Mouse (Mus musculus) stomach, postnatal 0 days (tissue): ENCODE data around the gene Edrf1. TPM values are rescaled to one million over a fixed set of nuclear protein-coding genes. Genes with fewer than 3 reads are reported as not detected.

Experiments
- ATAC-seq: fragments of 200-750 bp; cut with Nextera tagmentation; 2 replicates; pipeline ENCODE4 v1.8.0; 2017; ENCODE audit not compliant: low FRiP score, low TSS enrichment
- DNase-seq: peaks from one replicate; pipeline ENCODE4 v3.0.0-alpha.2; 2016; ENCODE audit warnings: low spot score
- H3K27ac ChIP-seq: fragments of 300-500 bp; sonication (generic); replicated peaks from 2 replicates; pipeline ENCODE4 v1.5.1; 2014; ENCODE audit warnings: mild to moderate bottlenecking, control low read depth
- H3K27me3 ChIP-seq: fragments of 300-500 bp; sonication (generic); 2 replicates; pipeline ENCODE4 v1.6.1; 2014; ENCODE audit warnings: low read length; ENCODE audit not compliant: control insufficient read depth, insufficient read depth
- H3K36me3 ChIP-seq: fragments of 300-500 bp; sonication (generic); 2 replicates; pipeline ENCODE4 v1.6.1; 2014; ENCODE audit warnings: low read length, mixed read lengths; ENCODE audit not compliant: control insufficient read depth, insufficient read depth
- H3K4me1 ChIP-seq: fragments of 300-500 bp; sonication (generic); replicated peaks from 2 replicates; pipeline ENCODE4 v1.6.1; 2014; ENCODE audit warnings: antibody characterized with exemption; ENCODE audit not compliant: control insufficient read depth, insufficient read depth
- H3K4me2 ChIP-seq: fragments of 300-500 bp; sonication (generic); replicated peaks from 2 replicates; pipeline ENCODE4 v1.6.1; 2014; ENCODE audit warnings: low read depth, mild to moderate bottlenecking, control low read depth, moderate library complexity
- H3K4me3 ChIP-seq: fragments of 300-500 bp; sonication (generic); 2 replicates; pipeline ENCODE4 v1.5.1; 2014; ENCODE audit warnings: low read depth, low read length, control low read depth
- H3K9ac ChIP-seq: fragments of 300-500 bp; sonication (generic); 2 replicates; pipeline ENCODE4 v1.6.1; 2014; ENCODE audit warnings: mild to moderate bottlenecking, low read length, control low read depth, mixed read lengths
- H3K9me3 ChIP-seq: fragments of 300-500 bp; sonication (generic); 2 replicates; pipeline ENCODE4 v1.6.1; 2016; ENCODE audit warnings: low read length; ENCODE audit not compliant: control insufficient read depth
- CTCF ChIP-seq: IDR thresholded peaks from 2 replicates; pipeline ENCODE4 v1.5.1; 2016; ENCODE audit warnings: antibody characterized with exemption, low read depth, mild to moderate bottlenecking, moderate library complexity
- EP300 ChIP-seq: optimal IDR thresholded peaks from 2 replicates; pipeline ENCODE3; 2016; ENCODE audit warnings: antibody characterized with exemption
- WGBS: fragments of 180-500 bp; shearing (Covaris S2); extraction: QIAGEN DNeasy Blood & Tissue Kit; methylation state at CpG from one replicate; pipeline ENCODE4 v1.1.7; 2014; 5-methylcytosine and 5-hydroxymethylcytosine counted together
- polyA plus RNA-seq: library from polyadenylated mRNA; unstranded; fragments of >200 nt; fragmentation: Nextera tagmentation; extraction: Ambion mirVana; gene quantifications from 2 replicates; pipeline ENCODE4 v1.2.1, GENCODE M21; 2015

Edrf1 gene
- polyA plus RNA-seq, 1 experiment from 2014 or later = 7.6 TPM

DNA sequence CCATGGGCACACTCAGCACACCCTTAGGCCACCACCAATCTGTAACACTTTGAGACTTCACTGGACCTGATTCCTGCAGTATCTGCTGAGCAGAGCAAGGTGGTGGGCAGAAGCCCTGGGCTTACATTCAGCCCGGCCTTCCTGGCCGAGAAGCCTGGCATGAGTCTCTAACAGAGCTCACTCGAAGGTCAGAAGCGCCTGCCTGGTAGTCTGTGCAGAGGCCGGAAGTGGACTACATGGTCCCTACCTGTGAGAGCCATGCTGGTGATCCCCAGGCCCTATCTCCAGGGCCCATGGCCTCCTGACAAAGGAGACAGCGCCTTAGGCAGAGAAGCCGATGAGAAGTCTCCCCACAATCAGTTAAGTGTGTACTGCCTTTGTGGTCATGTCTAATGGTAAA lies 64.0 kb downstream of the Edrf1 start:
- no peak for TF ChIP-seq EP300
- TF ChIP-seq CTCF = no peak
- Histone ChIP-seq H3K27me3 (no peaks in the 10 kb centered on the region), H3K4me2 (no peak overlapping the region), H3K4me1 (no peaks in the 10 kb centered on the region), H3K9me3 (no peaks in the 10 kb centered on the region), H3K4me3 (no peak overlapping the region), H3K27ac (no peak overlapping the region), H3K9ac (no peak overlapping the region), H3K36me3 (0 out of 2 replicates have a peak, but pooled peaks cover 3% of the 10 kb centered on the region)
- 97% methylated on average over 7 of the region's 7 CpGs for WGBS
- DNase-seq (no peak), ATAC-seq (no peak)

DNA sequence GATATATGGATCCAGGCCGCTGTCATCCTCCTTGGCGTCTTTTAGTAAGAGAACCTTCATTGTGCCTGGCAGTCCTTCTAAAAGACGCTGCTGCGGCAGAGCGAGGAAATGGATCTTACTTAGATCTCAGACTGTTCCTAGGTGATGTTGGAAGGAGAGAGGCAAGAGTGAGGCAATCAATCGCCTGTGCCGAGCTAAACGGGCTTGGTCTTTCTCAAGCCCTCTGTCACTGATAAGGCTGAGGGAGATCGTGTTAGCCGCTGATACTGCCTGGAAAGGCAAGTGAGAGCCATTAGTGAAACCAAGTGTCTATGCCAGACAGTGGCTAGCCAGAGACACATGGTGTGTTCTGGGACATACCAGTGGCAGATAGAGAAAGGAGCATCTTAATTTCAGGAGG lies 65.0 kb downstream of the Edrf1 start:
- Histone ChIP-seq H3K4me2 (no peak overlapping the region), H3K27ac (no peak overlapping the region), H3K4me1 (no peaks in the 10 kb centered on the region), H3K36me3 (0 out of 2 replicates have a peak, but pooled peaks cover 3% of the 10 kb centered on the region), H3K9me3 (no peaks in the 10 kb centered on the region), H3K9ac (no peak overlapping the region), H3K27me3 (no peaks in the 10 kb centered on the region), H3K4me3 (no peak overlapping the region)
- WGBS = 68% methylated on average over 10 of the region's 10 CpGs
- DNase-seq (no peak), ATAC-seq (no peak)
- no peak for TF ChIP-seq CTCF
- TF ChIP-seq EP300 = no peak

DNA sequence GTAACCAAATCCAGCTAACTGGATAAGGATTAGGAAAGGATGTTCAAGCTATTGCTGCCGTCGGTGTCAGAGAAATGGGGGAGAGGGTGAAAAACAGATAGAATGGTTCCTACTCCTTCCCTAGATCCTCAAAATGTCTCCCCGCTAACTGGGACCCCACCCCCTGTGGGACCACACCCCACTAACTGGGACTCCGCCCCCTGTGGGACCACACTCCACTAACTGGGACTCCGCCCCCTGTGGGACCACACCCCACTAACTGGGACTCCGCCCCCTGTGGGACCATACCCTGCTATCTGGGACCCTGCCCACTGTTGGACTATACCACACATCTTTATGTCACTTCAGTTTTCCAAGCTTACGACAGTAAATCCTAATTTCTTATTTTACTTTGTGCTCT lies 66.6 kb downstream of the Edrf1 start:
- 89% methylated on average over 7 of the region's 7 CpGs for WGBS
- DNase-seq (no peak), ATAC-seq (no peak)
- no peaks in the 10 kb centered on the region for H3K9me3 ChIP-seq
- 0 out of 2 replicates have a peak, but pooled peaks cover 3% of the 10 kb centered on the region for H3K36me3 ChIP-seq
- H3K27me3 ChIP-seq = no peaks in the 10 kb centered on the region
- no peak overlapping the region for H3K27ac ChIP-seq
- no peak overlapping the region for H3K4me2 ChIP-seq
- no peaks in the 10 kb centered on the region; the same call in 1 of the 2 replicates for H3K4me1 ChIP-seq
- TF ChIP-seq EP300 = no peak
- no peak for TF ChIP-seq CTCF
- H3K4me3 ChIP-seq = no peak overlapping the region
- H3K9ac ChIP-seq = no peak overlapping the region

DNA sequence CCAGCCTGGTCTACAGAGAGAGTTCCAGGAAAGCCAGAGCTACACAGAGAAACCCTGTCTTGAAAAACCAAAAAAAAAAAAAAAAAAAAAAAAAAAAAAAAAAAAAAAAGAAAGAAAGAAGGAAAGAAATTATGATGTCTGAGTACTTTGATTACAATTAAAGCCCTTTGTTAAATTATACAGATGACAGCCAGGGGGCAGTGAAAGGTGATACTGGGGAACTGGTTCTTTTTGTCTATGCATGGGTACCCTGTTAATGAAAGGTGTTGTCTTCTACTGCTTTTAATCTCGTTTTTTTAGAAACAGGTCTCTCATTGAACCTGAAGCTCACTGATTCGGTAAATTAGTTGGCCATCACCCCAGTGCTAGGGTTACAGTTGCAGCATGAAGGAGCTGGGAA lies 70.0 kb downstream of the Edrf1 start:
- Histone ChIP-seq H3K36me3 (no peaks in the 10 kb centered on the region; the same call in 1 of the 2 replicates), H3K27ac (no peak overlapping the region), H3K4me1 (peaks cover 3% of the 10 kb centered on the region; the same call in 1 of the 2 replicates), H3K4me2 (no peak overlapping the region), H3K4me3 (no peak overlapping the region), H3K9ac (no peak overlapping the region), H3K27me3 (no peaks in the 10 kb centered on the region), H3K9me3 (no peaks in the 10 kb centered on the region)
- TF ChIP-seq CTCF = peak; percentile 46
- TF ChIP-seq EP300 = no peak
- no peak for DNase-seq
- no peak for ATAC-seq
- 88% methylated on average over 2 of the region's 2 CpGs for WGBS

DNA sequence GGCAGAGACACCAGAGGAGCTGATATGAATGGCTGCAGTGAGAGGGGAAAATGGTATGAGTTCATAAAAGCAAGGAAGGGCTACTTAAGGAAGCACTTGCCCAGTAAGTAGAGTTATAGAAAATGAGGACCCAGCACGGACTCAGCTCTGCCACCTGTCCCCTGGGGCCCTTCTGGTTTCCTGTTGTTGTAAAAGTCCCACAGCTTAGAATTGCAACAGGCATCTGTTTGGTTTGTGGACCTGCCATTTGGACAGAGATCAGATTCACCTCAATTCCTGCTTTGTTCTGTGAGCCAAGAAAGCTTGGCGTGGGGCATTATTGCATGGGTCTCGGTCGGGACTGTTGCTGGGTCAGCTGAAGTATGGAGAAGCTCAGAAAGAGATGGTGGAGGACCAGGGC lies 78.0 kb downstream of the Edrf1 start:
- H3K4me2 ChIP-seq = no peak overlapping the region
- no peak overlapping the region for H3K9ac ChIP-seq
- no peak overlapping the region for H3K27ac ChIP-seq
- H3K4me3 ChIP-seq = no peak overlapping the region
- no peak for TF ChIP-seq EP300
- no peak for TF ChIP-seq CTCF
- DNase-seq (no peak), ATAC-seq (no peak)
- peaks cover 18% of the 10 kb centered on the region for H3K36me3 ChIP-seq
- no peaks in the 10 kb centered on the region for H3K27me3 ChIP-seq
- no peaks in the 10 kb centered on the region for H3K4me1 ChIP-seq
- no peaks in the 10 kb centered on the region for H3K9me3 ChIP-seq
- 82% methylated on average over 4 of the region's 4 CpGs for WGBS

DNA sequence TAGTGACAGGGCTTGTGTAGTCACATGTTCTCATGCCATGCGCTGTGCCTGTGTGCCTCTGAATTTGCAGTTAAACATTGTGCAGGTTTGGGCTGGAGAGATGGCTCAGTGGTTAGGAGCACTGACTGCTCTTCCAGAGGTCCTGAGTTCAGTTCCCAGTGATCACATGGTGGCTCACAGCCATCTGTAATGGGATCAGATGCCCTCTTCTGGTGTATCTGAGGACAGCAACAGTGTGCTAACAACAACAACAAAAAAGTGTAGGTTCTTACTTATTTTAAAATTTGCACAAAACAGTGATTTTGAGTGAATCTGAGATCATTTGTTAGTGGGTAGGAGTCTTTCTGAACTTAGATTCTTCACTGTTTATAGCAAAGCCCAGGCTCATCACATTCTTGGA lies 81.2 kb downstream of the Edrf1 start:
- Histone ChIP-seq H3K36me3 (peaks cover 29% of the 10 kb centered on the region), H3K4me1 (no peaks in the 10 kb centered on the region), H3K4me3 (no peak overlapping the region), H3K9me3 (no peaks in the 10 kb centered on the region), H3K4me2 (no peak overlapping the region), H3K27me3 (no peaks in the 10 kb centered on the region), H3K9ac (no peak overlapping the region), H3K27ac (no peak overlapping the region)
- ATAC-seq (no peak), DNase-seq (no peak)
- TF ChIP-seq CTCF = peak; percentile 44
- no peak for TF ChIP-seq EP300
- WGBS = 91% methylated on average over 1 of the region's 1 CpGs

DNA sequence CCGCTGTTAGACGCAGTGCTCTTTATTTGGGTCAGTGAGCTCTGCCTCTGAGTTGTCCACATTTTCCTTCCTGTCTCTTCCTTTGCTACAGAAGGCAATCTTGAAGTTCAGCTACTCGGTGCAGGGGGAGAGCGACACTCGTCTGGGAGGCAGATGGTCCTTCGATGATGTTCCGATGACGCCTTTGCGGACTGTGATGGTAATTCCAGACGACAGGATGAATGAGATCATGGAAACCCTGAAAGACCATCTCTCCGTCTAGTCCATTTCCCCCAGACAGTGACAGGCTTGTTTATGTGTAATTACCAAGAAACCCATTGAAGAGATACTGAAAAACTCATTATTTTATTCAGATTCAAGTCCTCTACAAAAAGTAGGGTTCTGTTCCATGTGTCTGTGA lies 83.3 kb downstream of the Edrf1 start:
- ATAC-seq (no peak), DNase-seq (no peak)
- Histone ChIP-seq H3K4me2 (no peak overlapping the region), H3K9me3 (no peaks in the 10 kb centered on the region), H3K36me3 (peaks cover 25% of the 10 kb centered on the region), H3K27ac (no peak overlapping the region), H3K4me3 (no peak overlapping the region), H3K4me1 (no peaks in the 10 kb centered on the region), H3K9ac (no peak overlapping the region), H3K27me3 (no peaks in the 10 kb centered on the region)
- 88% methylated on average over 11 of the region's 11 CpGs for WGBS
- TF ChIP-seq CTCF (no peak), EP300 (no peak)

Other genes with a start within 250 kb of the Edrf1 start
- not detected in 2 replicates for gene Tex36, start 35.4 kb upstream of the Edrf1 start, polyA plus RNA-seq
- 0.06 TPM in 1 of 2 replicates, not detected in the other for gene Mmp21, start 42.5 kb downstream of the Edrf1 start, polyA plus RNA-seq
- 100 and 105 TPM in 2 replicates for gene Bccip, start 71.8 kb downstream of the Edrf1 start, polyA plus RNA-seq
- gene Uros, start 72.5 kb downstream of the Edrf1 start, polyA plus RNA-seq = 13.3 and 13.9 TPM in 2 replicates
- 0.34 and 0.50 TPM in 2 replicates for gene Fank1, start 139.3 kb downstream of the Edrf1 start, polyA plus RNA-seq
- gene Dhx32, start 145.2 kb downstream of the Edrf1 start, polyA plus RNA-seq = 57.6 and 59.8 TPM in 2 replicates